Mouse (Mus musculus): ENCODE results near the gene Cdk6.
A peak's percentile ranks its signal among the peaks of the same experiment; 100 is the strongest.
"Not testable (repeated sequence)": the region's sequence is repeated elsewhere in the genome, so short reads cannot be mapped to it uniquely, and the experiment has no call there.

Cdk6 gene

GRCm38 (mm10) chr5:3341111-3341911 is at the start of gene Cdk6:
Cdk6 (plus strand) TSS chr5:3341485.
- peak; percentile 68 for DNase-seq

GRCm38 (mm10) chr5:3293666-3294065 is 47.6 kb upstream of the Cdk6 start:
- no peak for DNase-seq

GRCm38 (mm10) chr5:3300801-3301457 is 40.4 kb upstream of the Cdk6 start:
- peak; percentile 15 for DNase-seq

GRCm38 (mm10) chr5:3301535-3301934 is 39.8 kb upstream of the Cdk6 start:
- no peak for DNase-seq

- DNase-seq: no peak
Measured at GRCm38 (mm10) chr5:3303876-3304275, 37.4 kb upstream of the Cdk6 start.

- DNase-seq: no peak
Measured at GRCm38 (mm10) chr5:3306146-3306545, 35.1 kb upstream of the Cdk6 start.

GRCm38 (mm10) chr5:3309122-3309521 is 32.2 kb upstream of the Cdk6 start:
- DNase-seq: no peak

- no peak for DNase-seq
Measured at GRCm38 (mm10) chr5:3309587-3309986, 31.7 kb upstream of the Cdk6 start.

- not testable (repeated sequence) for DNase-seq
Measured at GRCm38 (mm10) chr5:3311156-3311555, 30.1 kb upstream of the Cdk6 start.

- not testable (repeated sequence) for DNase-seq
Measured at GRCm38 (mm10) chr5:3317724-3318123, 23.6 kb upstream of the Cdk6 start.

GRCm38 (mm10) chr5:3320225-3320624 is 21.1 kb upstream of the Cdk6 start:
- DNase-seq: no peak

- no peak for DNase-seq
Measured at GRCm38 (mm10) chr5:3322052-3322451, 19.2 kb upstream of the Cdk6 start.

- no peak for DNase-seq
Measured at GRCm38 (mm10) chr5:3324116-3324515, 17.2 kb upstream of the Cdk6 start.

- DNase-seq: no peak
Measured at GRCm38 (mm10) chr5:3329361-3329760, 11.9 kb upstream of the Cdk6 start.

GRCm38 (mm10) chr5:3330932-3331331 is 10.4 kb upstream of the Cdk6 start:
- no peak for DNase-seq

- not testable (repeated sequence) for DNase-seq
Measured at GRCm38 (mm10) chr5:3333019-3333418, 8.3 kb upstream of the Cdk6 start.

- not testable (repeated sequence) for DNase-seq
Measured at GRCm38 (mm10) chr5:3340340-3341058, 786 bp upstream of the Cdk6 start.

- peak; percentile 55 for DNase-seq
Measured at GRCm38 (mm10) chr5:3341931-3342770, 866 bp downstream of the Cdk6 start.

GRCm38 (mm10) chr5:3342771-3343565 is 1.7 kb downstream of the Cdk6 start:
- DNase-seq: peak; percentile 64

GRCm38 (mm10) chr5:3343566-3344080 is 2.3 kb downstream of the Cdk6 start:
- peak; percentile 70 for DNase-seq

- peak; percentile 87 for DNase-seq
Measured at GRCm38 (mm10) chr5:3344081-3344631, 2.9 kb downstream of the Cdk6 start.
